Mouse (Mus musculus) C2C12 (cell line): ENCODE results near the gene Klhl1. TPM values are rescaled to one million over a fixed set of nuclear protein-coding genes. Genes with fewer than 3 reads are reported as not detected.
"Not testable (repeated sequence)": the region's sequence is repeated elsewhere in the genome, so short reads cannot be mapped to it uniquely, and the experiment has no call there.

Experiments
- H3K27me3 ChIP-seq: one replicate; pipeline ENCODE4 v1.6.1; 2011; ENCODE audit not compliant: control insufficient read depth, insufficient read depth, insufficient read length
- H3K36me3 ChIP-seq: one replicate; pipeline ENCODE4 v1.6.1; 2011; ENCODE audit not compliant: control insufficient read depth, insufficient read depth
- H3K4me3 ChIP-seq: one replicate; pipeline ENCODE4 v1.5.1; 2011; ENCODE audit warnings: mild to moderate bottlenecking, control low read depth; ENCODE audit not compliant: poor library complexity, insufficient read depth, severe bottlenecking
- H3K79me2 ChIP-seq: one replicate; pipeline ENCODE4 v1.6.1; 2011; ENCODE audit not compliant: control insufficient read depth, insufficient read depth
- H3K79me3 ChIP-seq: one replicate; pipeline ENCODE4 v1.6.1; 2011; ENCODE audit warnings: low read depth, control low read depth
- H3ac ChIP-seq: one replicate; pipeline ENCODE3; 2011; ENCODE audit warnings: low read depth; ENCODE audit not compliant: control insufficient read depth, insufficient read length
- CEBPB ChIP-seq: IDR thresholded peaks from one replicate; pipeline ENCODE4 v1.6.1; 2011; ENCODE audit warnings: low read depth, mild to moderate bottlenecking, control low read depth, moderate library complexity
- CTCF ChIP-seq: IDR thresholded peaks from one replicate; pipeline ENCODE4 v1.5.1; 2011; ENCODE audit not compliant: control insufficient read depth, insufficient read depth, insufficient read length
- FOSL1 ChIP-seq: IDR thresholded peaks from one replicate; pipeline ENCODE4 v1.8.0; 2011; ENCODE audit warnings: mild to moderate bottlenecking, low read length; ENCODE audit not compliant: poor library complexity, insufficient read depth, severe bottlenecking
- MAX ChIP-seq: IDR thresholded peaks from one replicate; pipeline ENCODE4 v1.6.1; 2011; ENCODE audit warnings: mild to moderate bottlenecking, control low read depth
- MYOD1 ChIP-seq: IDR thresholded peaks from one replicate; pipeline ENCODE4 v1.6.1; 2011; ENCODE audit warnings: low read depth; ENCODE audit not compliant: control insufficient read depth, insufficient read length
- MYOG ChIP-seq: IDR thresholded peaks from one replicate; pipeline ENCODE4 v1.6.1; 2011; ENCODE audit not compliant: control insufficient read depth, insufficient read length; ENCODE audit errors: extremely low read depth
- USF1 ChIP-seq: IDR thresholded peaks from one replicate; pipeline ENCODE4 v1.6.1; 2011; ENCODE audit warnings: low read depth, mild to moderate bottlenecking, control low read depth, moderate library complexity
- polyA plus RNA-seq: library from polyadenylated mRNA; unstranded; fragments of >200 nt; fragmentation: generic; extraction: Trizol; gene quantifications from one replicate; pipeline ENCODE4 v1.2.1, GENCODE M21; 2012; ENCODE audit warnings: missing spikeins

Klhl1 gene
- polyA plus RNA-seq, 1 experiment = 0.02 TPM

DNA sequence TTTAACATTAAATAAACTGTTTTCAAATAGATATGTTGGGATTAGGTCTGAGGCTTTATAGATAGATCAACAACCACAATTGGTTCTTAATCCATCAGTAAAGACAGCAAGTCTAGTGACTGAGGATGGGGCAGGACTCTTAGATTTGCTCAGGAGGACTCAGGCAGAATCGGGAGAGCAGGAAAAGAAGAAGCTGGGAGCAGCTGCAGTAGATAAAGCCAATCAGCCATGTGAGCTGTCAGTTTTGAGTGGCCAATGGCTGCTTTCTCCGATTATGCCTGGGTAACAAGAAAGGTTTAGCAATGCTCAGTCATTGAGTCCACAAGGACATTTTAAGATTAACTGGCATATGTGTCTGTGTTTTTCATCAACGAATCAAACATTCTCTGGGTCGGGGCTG is 187.8 kb downstream of the Klhl1 start:
- H3K79me3 ChIP-seq = no peaks in the 10 kb centered on the region
- H3K27me3 ChIP-seq = no peaks in the 10 kb centered on the region

DNA sequence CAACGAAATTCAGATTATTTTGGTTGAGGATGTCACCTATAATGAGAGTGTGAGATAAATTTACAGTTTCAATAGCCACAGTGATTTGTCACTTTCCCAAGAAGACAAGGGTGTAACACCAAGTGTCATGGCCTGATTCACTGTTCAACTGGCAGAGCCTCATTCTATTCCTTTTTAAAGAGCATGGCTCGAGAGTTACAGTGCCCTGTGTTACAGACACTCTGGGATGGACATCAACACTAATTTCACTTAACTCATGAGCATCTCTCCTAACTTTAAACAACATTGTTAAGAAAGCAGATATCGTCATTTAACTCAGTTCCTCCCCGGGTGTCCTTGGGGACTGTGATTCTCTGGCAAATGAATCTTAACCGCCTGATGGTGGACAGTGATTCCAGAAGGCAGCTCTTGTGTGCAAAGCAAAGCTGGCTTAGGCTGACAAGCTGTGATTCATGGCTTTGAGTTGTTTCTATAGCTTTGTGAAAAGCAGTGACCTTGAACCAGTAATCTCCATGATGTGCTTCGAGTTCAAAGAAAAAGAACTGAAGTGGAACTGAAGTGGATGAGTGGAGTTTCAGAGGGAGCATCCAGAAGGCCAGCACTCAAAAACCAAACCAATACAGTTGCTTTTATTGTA is 301.0 kb downstream of the Klhl1 start:
- Histone ChIP-seq H3K27me3 (no peaks in the 10 kb centered on the region), H3K79me2 (no peaks in the 10 kb centered on the region), H3K4me3 (no peak overlapping the region), H3ac (no peak overlapping the region), H3K79me3 (no peaks in the 10 kb centered on the region), H3K36me3 (no peaks in the 10 kb centered on the region)
- TF ChIP-seq MAX = no peak
- TF ChIP-seq MYOD1 = no peak
- TF ChIP-seq FOSL1 = no peak
- no peak for TF ChIP-seq USF1
- no peak for TF ChIP-seq CEBPB

More for the DNA sequence above, 187.8 kb downstream of the Klhl1 start:
- no peak overlapping the region for H3ac ChIP-seq
- TF ChIP-seq USF1 (no peak), CTCF (no peak), MYOD1 (no peak), CEBPB (no peak), MAX (no peak), MYOG (no peak), FOSL1 (no peak)
- H3K4me3 ChIP-seq = no peak overlapping the region
- no peaks in the 10 kb centered on the region for H3K79me2 ChIP-seq
- no peaks in the 10 kb centered on the region for H3K36me3 ChIP-seq

DNA sequence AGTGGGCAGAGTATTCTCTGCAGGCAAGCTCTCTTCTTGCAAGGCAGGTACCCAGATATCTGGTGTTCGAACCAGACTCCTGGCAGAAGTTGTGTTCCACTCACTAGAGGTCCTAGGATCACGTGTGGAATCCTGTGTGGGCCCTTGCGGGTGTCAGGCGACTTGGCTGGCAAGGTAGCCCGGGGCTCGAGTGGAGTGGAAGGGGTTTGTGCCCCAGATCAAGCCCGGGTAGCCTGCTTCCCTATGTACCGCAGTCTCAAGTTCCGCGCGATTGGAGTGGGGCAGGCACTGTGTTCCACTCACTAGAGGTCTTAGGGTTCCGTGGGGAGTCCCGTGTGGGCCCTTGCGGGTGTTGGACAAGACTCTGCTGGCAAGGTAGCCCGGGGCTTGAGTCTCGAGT is 324.1 kb downstream of the Klhl1 start:
- H3K27me3 ChIP-seq, H3K36me3 ChIP-seq, H3K79me3 ChIP-seq, H3K79me2 ChIP-seq, H3K4me3 ChIP-seq, H3ac ChIP-seq: not testable (repeated sequence)

DNA sequence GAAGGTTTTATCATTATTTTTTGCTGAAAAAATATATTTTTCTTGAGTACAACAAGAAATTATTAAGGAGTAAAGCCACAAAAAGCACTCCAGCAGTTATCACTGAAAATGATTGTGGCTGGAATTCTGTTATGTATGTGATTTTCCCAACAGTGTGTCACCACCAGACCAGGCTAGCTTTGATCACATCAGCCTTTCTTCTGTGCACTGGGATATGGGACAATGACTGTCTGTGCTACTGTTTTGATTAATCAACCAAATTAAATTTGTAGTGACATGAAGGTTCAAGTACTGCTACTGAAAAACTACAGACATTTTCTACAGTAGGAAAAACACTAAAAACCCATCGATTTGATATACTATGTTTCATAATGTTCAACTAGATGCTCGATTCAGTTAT is 344.4 kb downstream of the Klhl1 start:
- H3K36me3 ChIP-seq = no peaks in the 10 kb centered on the region
- no peaks in the 10 kb centered on the region for H3K27me3 ChIP-seq
- H3K4me3 ChIP-seq = no peak overlapping the region
- no peak for TF ChIP-seq CEBPB
- no peak for TF ChIP-seq MAX
- TF ChIP-seq MYOD1 = no peak
- TF ChIP-seq CTCF = no peak
- no peak for TF ChIP-seq USF1
- no peak for TF ChIP-seq FOSL1
- TF ChIP-seq MYOG = no peak
- H3ac ChIP-seq = no peak overlapping the region
- no peaks in the 10 kb centered on the region for H3K79me3 ChIP-seq
- no peaks in the 10 kb centered on the region for H3K79me2 ChIP-seq

DNA sequence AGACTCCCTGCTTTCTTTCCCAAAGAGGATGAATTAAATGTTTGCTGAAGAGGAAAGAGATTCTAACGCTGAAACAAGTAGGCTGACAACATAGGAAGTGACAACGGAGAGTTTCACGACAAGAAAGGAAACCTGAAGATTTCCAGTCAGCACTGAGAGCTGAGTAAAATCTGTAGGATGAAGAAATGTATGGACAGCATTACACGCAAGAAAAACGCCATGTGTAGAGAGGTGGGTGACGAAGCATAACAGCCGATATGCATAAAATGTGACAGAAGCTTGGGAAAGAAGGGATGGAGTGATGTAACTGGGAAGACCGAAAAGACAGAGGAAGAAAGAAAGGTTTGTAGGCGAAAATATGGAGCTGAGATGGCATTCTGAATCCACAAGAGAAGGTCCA is 375.8 kb downstream of the Klhl1 start:
- Histone ChIP-seq H3K79me3 (no peaks in the 10 kb centered on the region), H3ac (no peak overlapping the region), H3K4me3 (no peak overlapping the region), H3K79me2 (no peaks in the 10 kb centered on the region), H3K27me3 (no peaks in the 10 kb centered on the region), H3K36me3 (no peaks in the 10 kb centered on the region)
- TF ChIP-seq FOSL1 = no peak
- TF ChIP-seq USF1 = no peak
- TF ChIP-seq MYOD1 = no peak
- TF ChIP-seq MAX = no peak
- no peak for TF ChIP-seq CEBPB
- TF ChIP-seq MYOG = no peak
- no peak for TF ChIP-seq CTCF

DNA sequence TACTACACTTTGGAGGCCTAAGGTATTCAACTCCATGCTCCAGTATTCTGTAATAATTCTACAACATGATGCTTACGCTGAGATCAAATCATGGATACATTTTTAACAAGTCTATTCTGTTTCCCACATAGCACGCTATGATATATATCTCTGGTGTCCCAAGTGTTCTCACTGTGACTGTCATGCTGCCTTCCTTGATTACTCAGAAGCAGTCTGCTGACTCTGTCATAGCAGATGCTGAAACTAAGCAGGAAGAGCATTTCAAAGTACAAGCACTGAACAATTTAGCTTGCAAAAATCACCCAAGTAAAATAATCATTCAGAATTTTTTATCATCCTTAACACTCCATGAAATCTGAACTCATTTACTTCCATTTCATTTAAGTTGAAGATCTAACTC is 378.7 kb downstream of the Klhl1 start:
- Histone ChIP-seq H3K79me3 (no peaks in the 10 kb centered on the region), H3K36me3 (no peaks in the 10 kb centered on the region), H3K79me2 (no peaks in the 10 kb centered on the region), H3ac (no peak overlapping the region), H3K27me3 (no peaks in the 10 kb centered on the region), H3K4me3 (no peak overlapping the region)
- TF ChIP-seq MAX = no peak
- no peak for TF ChIP-seq FOSL1
- TF ChIP-seq USF1 = no peak
- TF ChIP-seq MYOD1 = no peak
- TF ChIP-seq MYOG = no peak
- no peak for TF ChIP-seq CEBPB
- TF ChIP-seq CTCF = no peak
